Mouse (Mus musculus) urinary bladder, postnatal 4 days (tissue): ENCODE results near the gene Tfpi.

Source experiments
- DNase-seq, 2 experiments: peaks; one replicate each; pipeline ENCODE4 v3.0.0; 2021 to 2022; ENCODE audit warnings: low spot score in 2 of 2

Tfpi gene

DNA sequence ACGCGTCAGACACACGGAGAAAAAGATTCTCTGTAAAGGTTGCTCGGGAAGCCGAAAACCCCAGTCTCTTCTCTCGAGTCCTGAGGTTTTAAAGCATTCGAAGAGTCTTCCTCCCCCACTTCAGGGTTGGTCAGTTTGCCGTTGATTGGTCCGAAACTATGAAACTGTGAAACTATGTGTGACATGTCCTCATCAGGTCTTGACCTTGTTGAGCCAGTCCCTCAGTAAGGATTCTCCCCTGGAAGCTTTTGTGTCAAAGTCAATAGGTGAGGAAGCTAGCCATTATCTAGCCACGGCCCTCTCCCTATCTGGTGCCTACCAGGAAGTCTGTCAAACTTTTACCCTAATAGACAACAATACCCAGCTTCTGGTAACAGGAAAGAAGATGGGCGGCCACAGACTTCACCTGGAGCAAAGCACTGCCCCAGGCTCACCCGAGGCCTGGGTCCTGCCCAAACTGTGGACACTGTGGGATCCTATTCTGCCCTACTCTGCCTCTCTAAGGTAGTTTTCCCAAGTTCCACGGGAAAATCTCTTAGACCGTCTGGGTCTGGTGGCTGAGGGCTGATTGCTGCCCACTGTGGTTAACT is 2.5 kb downstream of the Tfpi start:
- no peak for DNase-seq

- no peak for DNase-seq
Measured at GRCm38 (mm10) chr2:84467391-84467790, 9.2 kb downstream of the Tfpi start.

DNA sequence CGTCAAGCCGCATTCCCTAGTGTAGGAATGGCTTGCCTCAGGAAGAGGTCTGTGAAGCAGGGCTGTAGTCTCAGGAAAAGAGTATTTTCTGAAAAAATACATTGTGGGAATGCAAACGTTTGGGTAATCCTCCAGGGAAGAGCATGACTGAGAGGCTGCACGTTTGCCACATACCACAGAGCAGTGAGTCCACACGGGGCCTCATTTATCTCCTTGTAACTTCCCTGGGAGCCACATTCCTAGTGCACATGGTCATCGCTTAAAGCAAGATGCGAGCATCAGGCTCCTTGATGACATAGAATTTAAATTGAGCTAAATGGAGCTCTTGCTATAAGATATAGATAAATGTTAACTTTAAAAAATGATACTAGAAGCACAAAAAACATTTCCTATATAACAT is 11.6 kb downstream of the Tfpi start:
- DNase-seq: no peak

GRCm38 (mm10) chr2:84462411-84462810 is 14.2 kb downstream of the Tfpi start:
- no peak for DNase-seq

GRCm38 (mm10) chr2:84459651-84460177 is 16.9 kb downstream of the Tfpi start:
- DNase-seq: no peak

DNA sequence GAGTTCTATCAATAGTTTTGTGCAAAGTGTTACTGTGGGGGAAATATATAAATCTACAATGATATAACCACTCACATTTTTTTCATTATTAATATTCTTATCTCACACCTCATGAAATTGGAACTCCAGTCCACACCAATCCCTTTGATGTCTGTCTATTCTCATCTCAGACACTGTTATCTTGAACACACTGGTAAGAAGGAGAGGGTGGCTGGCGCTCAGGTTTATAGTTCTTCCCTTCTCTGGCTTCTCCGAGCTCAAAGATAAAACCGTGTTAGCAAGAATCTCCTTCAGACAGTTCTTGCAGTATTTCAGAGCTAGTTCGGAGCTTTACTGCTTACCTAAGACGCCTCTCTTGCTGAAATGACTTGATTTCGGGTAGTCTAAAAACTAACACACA is 19.4 kb downstream of the Tfpi start:
- DNase-seq: no peak

GRCm38 (mm10) chr2:84455236-84455799 is 21.3 kb downstream of the Tfpi start:
- DNase-seq: no peak

- no peak for DNase-seq
Measured at GRCm38 (mm10) chr2:84454551-84455235, 21.9 kb downstream of the Tfpi start.

GRCm38 (mm10) chr2:84454051-84454450 is 22.5 kb downstream of the Tfpi start:
- no peak for DNase-seq

- DNase-seq: no peak
Measured at GRCm38 (mm10) chr2:84445499-84445898, 31.1 kb downstream of the Tfpi start.

- DNase-seq: no peak
Measured at GRCm38 (mm10) chr2:84441940-84442339, 34.6 kb downstream of the Tfpi start.

DNA sequence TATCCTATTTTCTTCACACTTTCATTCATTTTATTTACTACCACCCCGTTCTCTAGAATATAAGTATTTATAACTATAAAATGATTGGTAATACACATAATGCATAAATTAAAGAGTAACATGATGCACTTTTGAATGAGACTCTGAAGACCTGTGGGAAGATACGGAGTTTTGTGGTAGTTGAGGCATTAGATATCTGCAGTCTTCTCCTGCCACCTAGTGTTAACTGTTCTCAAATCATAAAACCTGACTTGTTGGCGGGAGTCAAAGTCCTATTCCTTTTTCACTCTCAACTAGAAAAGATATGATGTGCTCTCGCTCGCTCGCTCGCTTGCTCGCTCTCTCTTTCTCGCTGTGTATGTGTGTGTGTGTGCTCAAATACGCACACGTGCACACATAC is 46.9 kb downstream of the Tfpi start:
- DNase-seq: no peak

GRCm38 (mm10) chr2:84428836-84429235 is 47.7 kb downstream of the Tfpi start:
- DNase-seq: no peak

GRCm38 (mm10) chr2:84426531-84426930 is 50.0 kb downstream of the Tfpi start:
- no peak for DNase-seq

- DNase-seq: peak; percentile 60 to 68
Measured at GRCm38 (mm10) chr2:84425138-84425537, 51.4 kb downstream of the Tfpi start, which contains the start of gene Calcrl. Calcrl (minus strand) TSS chr2:84425411.

DNA sequence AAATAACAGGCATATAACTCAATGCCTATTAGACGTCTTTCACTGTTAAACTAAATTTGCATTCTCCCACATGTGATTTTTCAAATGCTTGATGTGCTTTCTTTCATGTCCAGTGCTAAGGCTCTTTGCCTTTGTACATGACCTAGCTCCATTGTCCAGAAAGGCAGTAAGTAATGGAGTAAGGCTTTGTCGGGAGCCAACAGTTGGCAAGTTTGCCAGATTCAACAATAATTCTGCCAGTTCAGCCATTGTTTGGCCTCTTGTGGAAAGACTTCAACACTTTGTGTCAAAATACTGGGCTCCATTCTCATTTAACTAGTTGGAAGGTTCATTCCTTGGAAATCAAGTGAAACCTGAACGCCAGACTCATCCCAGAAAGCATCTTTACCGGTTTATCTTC is 60.1 kb downstream of the Tfpi start:
- no peak for DNase-seq

DNA sequence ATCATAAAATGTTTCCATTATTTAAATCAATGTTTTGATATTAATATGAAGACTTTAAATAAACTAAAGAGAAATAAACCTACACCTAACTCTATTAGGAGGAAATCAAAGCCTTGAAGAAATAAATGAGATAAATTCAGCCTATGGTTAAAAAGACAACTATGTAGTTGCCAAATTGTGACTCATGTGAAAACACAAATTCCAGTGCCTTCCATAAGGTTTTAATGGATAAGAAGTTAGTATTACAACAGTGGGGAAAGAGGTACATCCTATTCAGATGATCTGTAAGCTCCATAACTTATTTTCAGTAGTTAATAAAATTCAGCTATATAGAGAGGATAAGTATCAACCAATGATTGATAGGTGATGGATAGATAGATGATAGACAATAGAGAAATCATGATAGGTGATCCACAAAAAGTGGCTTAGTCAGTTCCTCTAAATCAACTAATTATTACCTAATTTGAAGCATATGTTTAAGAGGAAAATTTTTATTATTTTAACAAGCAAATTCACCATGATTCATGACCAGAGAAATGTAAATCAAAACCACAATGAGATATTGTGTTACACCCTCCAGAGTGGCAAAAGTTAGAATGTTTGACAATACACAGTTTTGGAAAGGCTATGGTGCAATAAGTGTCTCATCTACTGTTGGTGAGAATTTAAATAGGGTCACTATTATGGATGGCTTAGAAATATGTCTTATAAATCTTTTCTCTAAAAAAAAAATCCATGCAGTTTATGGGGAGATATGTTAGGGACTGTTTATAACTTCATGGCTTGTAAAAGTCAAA is 66.6 kb downstream of the Tfpi start:
- no peak for DNase-seq

DNA sequence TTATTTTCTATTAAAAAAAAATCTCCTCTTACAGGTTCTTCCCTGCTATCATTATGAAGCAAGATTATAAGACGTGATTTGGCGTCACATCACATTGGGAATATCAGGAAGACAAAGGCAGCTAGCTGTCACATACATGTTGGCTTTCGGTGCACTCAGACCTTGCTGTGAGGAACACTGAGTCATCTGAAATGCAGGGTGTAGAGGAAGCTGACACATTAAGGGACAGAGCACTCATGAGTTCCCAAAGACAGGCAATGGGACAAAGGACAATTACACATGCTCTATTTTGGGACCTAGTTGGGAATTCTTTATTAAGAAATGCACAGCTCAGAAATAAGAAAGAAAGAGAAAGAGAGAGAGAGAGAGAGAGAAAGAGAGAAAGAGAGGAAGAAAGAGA is 71.7 kb downstream of the Tfpi start:
- DNase-seq: no peak

DNA sequence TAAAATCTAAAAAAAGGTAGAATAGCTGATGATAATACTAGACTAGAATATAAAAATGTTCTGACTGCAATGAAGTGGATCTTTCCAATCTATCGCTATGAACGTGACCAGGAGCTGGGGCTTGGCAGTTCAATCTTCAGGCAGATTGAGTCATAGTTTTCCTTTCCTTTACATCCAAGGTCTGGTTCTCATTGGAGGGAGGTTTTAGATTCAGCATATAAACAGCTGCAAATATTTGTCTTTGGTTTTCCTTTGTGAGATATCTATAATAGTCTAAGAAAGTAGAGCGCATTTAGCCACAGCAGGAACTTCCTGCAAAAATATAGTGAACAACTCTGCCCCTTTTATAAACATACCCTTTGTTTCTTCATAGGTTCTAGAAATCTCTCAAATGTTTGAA is 73.9 kb downstream of the Tfpi start:
- DNase-seq: no peak

DNA sequence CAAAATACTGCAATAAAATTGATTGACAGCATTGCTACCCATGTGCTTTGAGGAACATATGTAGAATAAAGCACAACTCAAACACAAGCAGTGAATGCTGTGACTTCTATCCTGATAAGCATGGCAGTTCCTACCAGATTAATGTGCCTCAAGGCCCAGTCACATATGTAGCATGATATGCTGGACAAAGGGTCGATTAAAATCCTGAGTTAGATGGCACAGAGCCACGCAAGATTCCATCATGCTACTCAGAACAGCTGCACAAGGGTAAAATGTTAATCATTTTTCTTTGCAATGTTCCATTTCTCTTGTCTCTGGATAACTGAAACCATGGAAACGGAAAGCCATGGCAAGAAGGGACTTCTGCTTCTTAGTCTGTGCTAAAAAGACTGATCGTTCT is 80.0 kb downstream of the Tfpi start:
- no peak for DNase-seq

GRCm38 (mm10) chr2:84393236-84393635 is 83.3 kb downstream of the Tfpi start:
- DNase-seq: no peak

- DNase-seq: no peak
Measured at GRCm38 (mm10) chr2:84389075-84389474, 87.5 kb downstream of the Tfpi start.
